Mouse (Mus musculus): ENCODE results near the gene Ints14.
"Not testable (repeated sequence)": the region's sequence is repeated elsewhere in the genome, so short reads cannot be mapped to it uniquely, and the experiment has no call there.

The Ints14 gene

GRCm38 (mm10) chr9:65019146-65019545 is 58.4 kb downstream of the Ints14 start:
- no peak for DNase-seq (ENCODE audit: low spot score)

GRCm38 (mm10) chr9:65020128-65020527 is 59.4 kb downstream of the Ints14 start:
- no peak for DNase-seq (ENCODE audit: low spot score)

GRCm38 (mm10) chr9:65020991-65021886 is 60.5 kb downstream of the Ints14 start, which contains the start of gene Hacd3:
Gene Hacd3 (minus strand): TSS chr9:65021693.
- peak; percentile 89 for DNase-seq (ENCODE audit: low spot score)

GRCm38 (mm10) chr9:65021887-65022579 is 61.3 kb downstream of the Ints14 start:
- no peak for DNase-seq (ENCODE audit: low spot score)

- no peak for DNase-seq (ENCODE audit: low spot score)
Measured at GRCm38 (mm10) chr9:65022580-65023135, 62.0 kb downstream of the Ints14 start.

GRCm38 (mm10) chr9:65023447-65023846 is 62.7 kb downstream of the Ints14 start:
- DNase-seq (ENCODE audit: low spot score) = no peak

GRCm38 (mm10) chr9:65027241-65027640 is 66.5 kb downstream of the Ints14 start:
- no peak for DNase-seq (ENCODE audit: low spot score)

GRCm38 (mm10) chr9:65028313-65028712 is 67.6 kb downstream of the Ints14 start:
- DNase-seq (ENCODE audit: low spot score) = no peak

GRCm38 (mm10) chr9:65031355-65031754 is 70.7 kb downstream of the Ints14 start:
- not testable (repeated sequence) for DNase-seq (ENCODE audit: low spot score)

- no peak for DNase-seq (ENCODE audit: low spot score)
Measured at GRCm38 (mm10) chr9:65031894-65032268, 71.2 kb downstream of the Ints14 start.

- DNase-seq (ENCODE audit: low spot score) = peak; percentile 96
Measured at GRCm38 (mm10) chr9:65032269-65033108, 71.8 kb downstream of the Ints14 start, which contains the start of gene Dpp8. Gene Dpp8 (plus strand): TSS chr9:65032414.

GRCm38 (mm10) chr9:65036456-65036855 is 75.8 kb downstream of the Ints14 start:
- peak; percentile 48 for DNase-seq (ENCODE audit: low spot score)
